21 mouse cellular contexts compared by ENCODE assay signal in the genomic region with DNA sequence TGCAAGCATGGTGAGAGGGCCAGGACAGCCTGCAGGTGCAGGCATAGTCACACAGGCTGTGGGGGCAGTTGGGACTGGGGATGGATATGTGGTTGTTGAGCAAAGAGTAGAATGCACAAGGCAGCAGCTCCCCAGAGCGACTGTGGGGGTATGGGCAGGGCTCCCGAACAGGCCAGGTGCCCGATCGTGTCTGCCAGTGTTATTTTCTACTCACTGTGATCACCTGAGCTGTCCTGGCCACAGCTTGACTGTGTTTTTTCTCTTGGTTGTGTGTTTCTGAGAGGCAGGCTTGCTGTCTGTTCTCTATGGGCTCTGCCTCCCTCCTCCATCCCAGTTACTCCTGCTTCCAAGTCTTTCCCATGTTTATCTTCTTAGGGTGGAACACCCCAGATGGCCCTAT.
"Had no signal": no experiment of that assay in that cellular context is flagged by ENCODE, and none has a peak within 500 bp of the region (broad histone marks: within the 10 kb centered on the region; RNA-seq: fewer than 3 reads in every experiment).

No protein-coding gene starts in this region.

- H3K4me3 ChIP-seq: layer of hippocampus, adult 2 months; limb, embryonic 10.5 days; limb, embryonic 13.5 days; liver, embryonic 13.5 days; midbrain, embryonic 12.5 days; midbrain, embryonic 15.5 days; neural tube, embryonic 12.5 days; neural tube, embryonic 15.5 days had no signal

- H3K36me3 ChIP-seq: liver, embryonic 13.5 days; midbrain, embryonic 15.5 days had no signal

- DNase-seq: kidney, postnatal 25 days; layer of hippocampus, adult 9-11 months; liver; liver, embryonic 13.5 days; lung, embryonic 14.5 days; right cerebral cortex, adult 18-20 months; right cerebral cortex, postnatal 14 days; right cerebral cortex, postnatal 4 days; thymus, adult 2 months; thymus, postnatal 14 days; thymus, postnatal 4 days had no signal

- H3K9me3 ChIP-seq: limb, embryonic 10.5 days; limb, embryonic 13.5 days; liver, embryonic 13.5 days; midbrain, embryonic 12.5 days; midbrain, embryonic 15.5 days; neural tube, embryonic 12.5 days; neural tube, embryonic 15.5 days had no signal

- H3K27me3 ChIP-seq: limb, embryonic 13.5 days; liver, embryonic 13.5 days; midbrain, embryonic 12.5 days; midbrain, embryonic 15.5 days; neural tube, embryonic 12.5 days; neural tube, embryonic 15.5 days had no signal

- H3K4me2 ChIP-seq: limb, embryonic 13.5 days; liver, embryonic 13.5 days; lung, embryonic 14.5 days; midbrain, embryonic 12.5 days; midbrain, embryonic 15.5 days; neural tube, embryonic 12.5 days; neural tube, embryonic 15.5 days had no signal

- H3K27ac ChIP-seq: layer of hippocampus, adult 2 months; limb, embryonic 10.5 days; limb, embryonic 13.5 days; liver, embryonic 13.5 days; macrophage; midbrain, embryonic 12.5 days; neural tube, embryonic 12.5 days; neural tube, embryonic 15.5 days; stomach, postnatal 0 days had no signal

- ATAC-seq: lung, postnatal 0 days had no signal

- H3K4me1 ChIP-seq: liver, embryonic 13.5 days; midbrain, embryonic 12.5 days had no signal

- H3K9ac ChIP-seq: limb, embryonic 13.5 days; liver, embryonic 13.5 days; lung, embryonic 14.5 days; midbrain, embryonic 12.5 days; midbrain, embryonic 15.5 days; neural tube, embryonic 12.5 days; neural tube, embryonic 15.5 days had no signal
